Mouse (Mus musculus) thymus, postnatal 36 days (tissue): ENCODE results near the gene Psma5.

Experiments
- DNase-seq, 2 experiments: peaks; one replicate each; pipeline ENCODE4 v3.0.0; 2022; ENCODE audit warnings: mixed read lengths in 2 of 2

Gene Psma5

DNA sequence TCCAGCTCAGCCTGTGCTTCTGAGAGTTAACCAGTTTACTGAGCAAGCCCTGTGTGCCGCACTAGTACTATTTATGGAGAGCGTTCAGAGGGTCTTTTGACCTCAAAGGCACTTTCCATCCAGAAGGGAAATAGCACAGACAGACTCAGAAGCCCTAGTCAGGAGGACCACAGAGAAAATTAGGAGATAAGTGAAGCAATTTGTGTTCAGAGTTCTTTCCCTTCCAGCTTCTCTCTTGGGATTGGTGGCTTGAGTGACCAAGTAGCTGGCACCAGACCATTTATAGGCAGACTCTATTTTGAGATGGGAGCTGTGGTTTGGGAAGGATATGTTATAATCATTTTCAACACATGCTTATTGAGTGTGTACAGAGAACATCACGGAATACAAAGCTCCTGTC, 49.7 kb downstream of the Psma5 start:
- DNase-seq: no peak

DNA sequence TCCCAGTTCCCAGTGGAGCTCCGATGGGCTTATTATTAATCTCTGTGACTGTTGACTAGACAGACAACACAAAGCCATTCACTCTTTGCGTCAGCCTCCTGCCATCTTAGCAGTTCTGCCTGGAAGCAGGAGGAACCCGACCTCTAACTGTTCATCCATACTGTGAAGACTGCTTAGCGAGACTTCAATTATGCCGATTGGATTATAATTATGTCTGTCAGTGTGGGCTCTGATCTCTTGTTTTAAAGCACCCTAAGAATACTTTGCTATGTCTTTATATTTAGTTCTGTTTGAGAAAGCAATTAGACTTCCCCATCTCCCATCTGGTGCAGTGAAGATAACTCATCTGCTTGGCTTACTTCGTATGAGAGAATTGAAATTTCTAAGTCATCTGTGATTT, 50.8 kb downstream of the Psma5 start:
- DNase-seq: no peak

- DNase-seq: no peak
These were observed 54.2 kb downstream of the Psma5 start for GRCm38 (mm10) chr3:108310921-108311341.

DNA sequence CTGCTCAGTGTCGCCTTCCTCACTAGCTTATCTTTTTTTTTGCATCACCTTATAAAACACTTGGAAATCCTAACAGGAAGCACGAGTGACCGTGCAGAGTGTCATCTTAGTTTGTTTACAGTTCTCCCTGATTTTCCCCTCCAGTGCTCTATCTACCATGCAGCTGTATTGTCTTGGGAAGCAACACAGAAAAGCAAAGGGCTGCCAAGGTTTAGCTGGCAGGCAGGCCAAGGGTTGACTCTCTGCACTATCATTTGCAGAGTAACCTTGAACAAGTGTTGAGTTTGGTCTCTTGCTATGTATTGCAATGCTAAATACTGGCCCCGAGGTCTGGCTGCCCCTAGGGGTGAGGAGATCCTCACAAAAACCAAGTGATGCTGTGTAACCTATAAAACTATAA, 55.0 kb downstream of the Psma5 start:
- no peak for DNase-seq

DNA sequence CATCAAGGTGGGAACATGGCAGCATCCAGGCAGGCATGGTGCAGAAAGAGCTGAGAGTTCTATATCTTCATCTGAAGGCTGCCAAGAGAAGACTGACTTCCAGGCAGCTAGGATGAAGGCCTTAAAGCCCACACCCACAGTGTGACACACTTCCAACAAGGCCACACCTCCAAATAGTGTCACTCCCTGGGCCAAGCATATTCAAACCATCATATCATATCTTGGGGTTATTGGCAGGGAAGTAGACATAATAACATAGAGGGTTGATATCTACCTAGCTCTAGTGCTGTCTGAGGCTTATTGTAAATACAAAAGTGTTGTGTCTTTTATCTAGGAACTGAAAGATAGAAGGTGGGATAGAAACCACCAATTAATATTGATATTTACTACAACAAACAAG, 55.7 kb downstream of the Psma5 start:
- DNase-seq: no peak

- DNase-seq: no peak
These were observed 56.4 kb downstream of the Psma5 start for GRCm38 (mm10) chr3:108313138-108313537.

GRCm38 (mm10) chr3:108314038-108314675, 57.4 kb downstream of the Psma5 start:
- DNase-seq: no peak

DNA sequence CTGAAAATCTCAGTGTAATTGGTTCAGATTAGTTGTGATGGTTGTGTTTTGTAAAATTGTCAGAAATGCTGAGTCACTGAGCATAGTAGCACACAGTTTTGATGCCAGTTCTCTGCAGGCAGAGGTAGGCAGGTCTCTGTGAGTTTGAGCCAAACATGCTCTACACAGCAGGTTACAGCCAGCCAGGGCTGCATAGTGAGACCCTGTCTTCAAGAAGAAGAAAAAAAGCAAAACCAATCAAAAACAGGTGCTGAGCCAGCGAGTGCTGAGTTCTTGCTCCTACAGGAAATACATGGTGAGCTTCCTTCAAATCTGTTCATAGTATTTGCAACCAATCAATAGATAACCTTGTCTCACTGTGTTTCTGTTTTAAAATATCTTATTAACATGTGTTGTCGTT, 61.8 kb downstream of the Psma5 start:
- no peak for DNase-seq

GRCm38 (mm10) chr3:108321671-108322070, 64.9 kb downstream of the Psma5 start:
- no peak for DNase-seq

GRCm38 (mm10) chr3:108322136-108322535, 65.4 kb downstream of the Psma5 start:
- no peak for DNase-seq

- no peak for DNase-seq
These were observed 66.2 kb downstream of the Psma5 start for GRCm38 (mm10) chr3:108322962-108323361.

DNA sequence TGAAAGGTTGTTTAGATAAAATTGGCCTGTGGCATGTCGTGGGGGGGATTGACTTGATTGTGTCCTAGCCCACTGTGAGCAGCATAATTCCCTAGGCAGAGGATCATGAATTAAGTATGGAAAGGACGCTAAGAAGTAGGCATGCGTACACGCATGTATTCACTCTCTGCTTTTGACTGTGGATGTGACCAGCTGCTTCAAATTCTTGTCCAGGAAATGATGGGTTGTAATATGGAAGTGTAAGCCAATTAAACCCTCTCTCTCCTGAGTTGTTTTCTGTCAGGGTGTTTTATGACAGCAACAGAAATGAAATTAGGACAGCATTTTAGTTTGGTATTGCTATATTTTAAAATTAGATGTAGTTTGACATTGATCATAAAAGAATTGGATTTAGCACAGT, 68.1 kb downstream of the Psma5 start:
- DNase-seq: no peak

DNA sequence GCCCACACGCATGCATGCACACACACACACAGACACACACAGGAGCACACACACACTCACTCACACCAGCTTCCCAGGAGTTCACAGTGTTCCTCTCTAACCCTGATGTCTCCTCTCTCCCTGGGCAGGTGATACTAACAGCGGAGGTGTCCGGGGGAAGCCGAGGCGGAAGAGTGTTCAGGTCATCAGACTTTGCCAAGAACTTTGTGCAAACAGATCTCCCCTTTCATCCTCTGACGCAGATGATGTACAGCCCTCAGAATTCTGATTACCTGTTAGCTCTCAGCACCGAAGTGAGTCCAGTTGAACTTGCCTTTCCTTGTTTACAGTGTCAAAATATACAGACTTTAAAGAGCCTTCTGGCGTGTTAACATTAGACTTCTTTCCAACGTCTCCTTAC, 68.8 kb downstream of the Psma5 start:
- no peak for DNase-seq

GRCm38 (mm10) chr3:108327275-108327674, 70.5 kb downstream of the Psma5 start:
- DNase-seq: no peak

- DNase-seq: no peak
These were observed 71.2 kb downstream of the Psma5 start for GRCm38 (mm10) chr3:108327916-108328315.

DNA sequence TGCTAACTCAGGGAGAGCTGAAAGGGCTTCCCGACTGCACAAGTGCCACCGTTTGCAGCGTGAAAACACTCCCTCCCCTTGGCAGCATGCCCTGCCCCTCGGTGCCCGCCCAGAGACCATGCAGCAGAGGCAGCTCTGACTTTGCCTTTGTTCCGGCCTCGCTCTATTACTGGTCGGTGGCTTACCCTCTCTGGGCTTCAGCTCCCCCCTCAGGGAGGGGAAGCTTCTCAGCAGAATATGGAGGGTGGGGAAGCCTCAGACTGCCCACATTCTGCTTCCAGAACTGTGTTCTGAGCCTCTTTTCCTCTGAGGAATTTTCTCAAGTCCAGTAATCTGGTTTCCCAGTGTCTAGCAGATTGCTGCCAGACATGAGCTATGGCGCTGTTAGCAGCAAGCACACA, 71.7 kb downstream of the Psma5 start:
- peak in 1 of 2 experiments; percentile 9 for DNase-seq
